Mouse (Mus musculus) heart, adult 11 months (tissue): ENCODE results near the gene Pitpnc1.

ENCODE experiments used
- DNase-seq: peaks from one replicate; pipeline ENCODE4 v3.0.0; 2022

Gene Pitpnc1

DNA sequence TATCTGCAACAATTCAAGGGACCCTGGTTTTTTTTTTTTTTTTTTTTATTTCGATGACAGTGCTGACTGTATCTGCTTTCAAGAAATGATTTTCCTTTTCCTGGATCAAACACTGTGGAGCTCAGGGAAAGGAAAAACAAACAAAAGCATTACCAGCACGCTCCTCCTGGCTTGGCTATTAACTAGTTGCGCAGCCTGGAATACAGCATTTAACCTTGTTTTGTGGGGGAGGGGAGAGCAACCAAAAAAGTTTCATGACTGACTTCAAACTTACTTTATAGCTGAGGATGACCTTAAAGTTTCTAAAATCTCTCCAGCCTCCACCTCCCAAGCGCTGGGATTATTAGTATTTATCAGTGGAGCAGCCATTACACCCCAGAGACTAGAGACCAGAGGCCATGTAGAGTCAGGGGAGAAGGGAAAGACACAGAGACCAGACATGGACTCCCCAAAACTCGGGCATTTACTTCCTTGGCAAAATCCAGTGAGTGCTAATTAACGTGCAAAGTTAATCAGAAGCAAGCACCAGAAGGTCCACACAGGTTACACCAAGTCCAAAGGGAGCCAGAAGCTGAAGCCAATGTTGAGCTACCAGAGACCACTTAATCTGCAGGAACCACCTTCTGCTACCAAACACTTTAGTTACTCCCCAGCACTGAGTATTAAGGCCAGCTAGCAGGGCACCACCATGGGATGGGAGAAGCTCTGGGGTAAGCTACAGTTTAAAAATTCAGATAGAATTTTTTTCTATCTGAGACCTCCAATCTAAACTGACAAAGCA lies 3.7 kb downstream of the Pitpnc1 start:
- no peak for DNase-seq

DNA sequence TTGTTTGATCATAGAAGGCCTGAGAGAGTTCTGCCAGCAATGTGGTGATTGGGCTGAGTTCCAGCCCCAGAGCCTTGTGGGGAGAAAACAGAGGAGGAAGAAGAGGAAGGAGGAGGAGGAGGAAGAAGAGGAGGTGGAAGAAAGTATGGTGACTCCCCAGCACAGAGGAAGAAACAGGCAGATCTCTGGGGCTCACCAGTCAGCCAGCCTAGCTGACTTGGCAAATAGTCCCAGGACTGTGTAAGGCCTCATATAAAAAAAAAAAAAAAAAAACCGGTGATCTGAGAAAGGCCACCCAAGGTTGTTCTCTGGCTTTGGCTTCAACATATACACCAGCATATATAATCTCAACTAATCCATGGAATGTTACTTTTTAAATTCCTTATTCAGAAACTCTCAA lies 4.5 kb downstream of the Pitpnc1 start:
- peak; percentile 85 for DNase-seq

DNA sequence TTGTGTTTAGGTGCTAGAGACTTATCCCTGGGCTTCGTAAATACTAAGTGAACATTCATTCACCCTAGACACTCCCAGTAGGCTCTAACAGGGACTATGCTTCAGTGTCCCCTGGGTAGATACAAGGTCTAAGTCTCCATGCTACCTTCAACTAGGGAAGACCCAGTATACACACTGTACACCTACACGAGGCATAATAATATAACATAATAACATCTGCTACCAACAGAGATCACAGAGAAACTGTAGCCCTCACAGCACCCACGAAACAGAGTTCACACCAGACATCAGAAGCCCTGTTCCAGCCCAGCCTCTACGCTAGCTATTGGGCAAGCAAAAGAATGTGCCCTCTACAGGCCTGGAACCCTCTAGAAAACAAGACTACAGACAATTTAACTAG lies 5.5 kb downstream of the Pitpnc1 start:
- no peak for DNase-seq

DNA sequence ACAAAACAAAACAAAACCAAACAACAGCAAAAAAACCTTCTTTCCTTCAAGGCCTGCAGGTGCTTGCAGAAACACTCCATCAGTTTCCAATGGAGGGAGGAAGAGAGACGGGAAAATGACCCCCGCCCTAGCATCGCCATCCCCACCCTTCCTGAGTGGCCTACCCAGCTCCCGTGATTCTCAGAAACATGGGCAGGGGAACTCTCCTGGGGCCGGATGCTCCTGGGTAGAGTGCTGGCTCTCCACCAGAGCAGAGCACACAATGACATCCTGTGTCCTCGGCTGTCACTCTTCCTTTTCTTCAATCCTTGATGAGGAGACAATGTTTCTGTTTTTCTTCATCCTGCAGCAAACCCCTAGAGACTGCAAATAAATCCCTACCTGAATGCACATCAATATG lies 6.4 kb downstream of the Pitpnc1 start:
- peak; percentile 96 for DNase-seq

DNA sequence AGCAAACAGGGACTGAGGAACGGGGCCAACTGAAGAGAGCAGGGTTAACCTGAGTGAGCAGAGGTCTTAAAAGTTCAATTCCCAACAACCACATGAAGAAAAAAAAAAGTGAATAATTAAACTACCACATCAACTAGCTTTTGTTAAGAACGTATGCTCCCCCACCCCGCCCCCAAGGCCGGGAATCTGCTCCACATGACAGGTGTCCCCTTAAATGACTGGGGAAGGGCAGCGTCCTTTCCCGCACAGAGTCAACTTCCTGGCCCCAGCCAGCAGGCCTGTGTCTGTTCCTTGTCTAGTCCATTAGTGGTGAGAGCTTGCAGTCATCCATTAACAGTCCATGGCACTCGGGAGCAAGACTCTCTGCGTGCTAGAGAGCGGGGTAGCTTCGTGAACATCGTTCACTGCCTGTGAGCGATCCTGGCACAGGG lies 7.2 kb downstream of the Pitpnc1 start:
- peak; percentile 85 for DNase-seq

DNA sequence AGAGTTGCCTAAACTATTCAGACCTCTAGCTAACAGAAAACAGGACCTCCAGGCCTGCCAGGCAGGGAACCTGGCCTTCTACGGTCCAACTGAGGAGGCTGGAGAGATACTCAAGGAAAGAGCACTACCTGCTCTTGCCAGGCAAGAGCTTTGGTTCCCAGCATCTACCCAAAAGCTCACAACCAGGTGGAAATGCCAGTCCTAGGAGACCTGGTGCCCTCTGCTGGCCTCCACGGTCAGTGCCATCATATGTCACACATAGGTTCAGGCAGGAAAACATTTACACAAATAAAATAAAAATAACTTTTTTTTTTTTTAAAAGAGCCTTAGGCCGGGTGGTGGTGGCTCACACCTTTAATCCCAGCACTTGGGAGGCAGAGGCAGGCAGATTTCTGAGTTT lies 8.0 kb downstream of the Pitpnc1 start:
- DNase-seq: no peak

DNA sequence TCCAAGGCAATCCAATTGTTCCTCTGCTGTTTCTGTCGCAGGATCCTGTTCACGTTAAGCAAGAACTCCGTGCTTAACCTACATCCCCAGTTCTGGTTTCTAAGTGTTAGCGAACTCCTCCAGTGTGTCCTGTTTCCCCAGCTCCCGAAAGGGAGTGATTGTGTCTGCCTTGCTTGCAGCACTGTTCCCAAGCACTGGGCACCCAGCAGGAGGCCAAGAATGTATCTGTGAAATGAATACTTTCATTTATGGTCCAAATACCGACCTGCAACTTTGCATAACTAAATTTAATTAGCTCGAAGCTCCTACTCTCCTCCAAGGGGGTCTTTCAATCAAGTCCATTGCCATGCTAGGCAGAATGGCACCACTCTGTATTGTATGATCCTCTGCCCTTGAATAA lies 10.7 kb downstream of the Pitpnc1 start:
- no peak for DNase-seq

DNA sequence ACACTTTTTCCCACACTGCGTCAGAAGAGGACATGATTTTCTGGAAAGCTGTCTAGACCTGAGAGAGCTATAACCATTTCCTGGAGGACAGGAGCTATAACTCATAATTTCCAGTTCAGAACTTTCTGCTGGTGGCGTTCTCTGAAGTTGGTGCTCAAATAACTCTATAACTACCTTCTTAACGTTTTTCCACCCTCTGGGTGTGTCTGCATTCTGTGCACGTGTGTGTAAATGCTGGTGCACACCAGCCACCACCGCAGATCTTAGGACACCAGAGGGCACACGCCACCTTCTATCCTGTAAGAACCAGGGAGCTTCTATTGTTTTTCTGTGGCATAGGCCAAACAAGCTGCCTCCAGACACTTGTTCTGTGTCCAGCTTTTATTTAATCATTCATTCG lies 11.5 kb downstream of the Pitpnc1 start:
- no peak for DNase-seq

DNA sequence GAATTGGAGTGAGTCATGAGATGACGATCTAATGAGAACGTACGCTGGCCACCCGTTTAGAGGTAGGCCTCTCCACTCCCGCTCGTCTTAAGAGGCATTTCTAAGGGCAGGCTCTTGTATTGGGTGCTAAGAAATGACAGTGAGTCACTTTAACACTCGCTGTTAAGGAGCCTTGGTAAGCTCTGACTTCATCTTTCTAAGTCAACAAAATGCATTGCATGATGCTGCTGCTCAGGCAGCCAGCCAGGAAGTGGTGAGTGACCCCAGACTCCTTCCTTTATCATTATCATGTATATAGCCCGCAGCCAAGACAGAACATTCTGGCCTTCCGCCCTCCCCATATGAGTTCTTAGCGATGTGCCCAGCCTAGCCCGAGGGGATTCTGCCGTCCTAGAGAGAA lies 12.2 kb downstream of the Pitpnc1 start:
- no peak for DNase-seq

DNA sequence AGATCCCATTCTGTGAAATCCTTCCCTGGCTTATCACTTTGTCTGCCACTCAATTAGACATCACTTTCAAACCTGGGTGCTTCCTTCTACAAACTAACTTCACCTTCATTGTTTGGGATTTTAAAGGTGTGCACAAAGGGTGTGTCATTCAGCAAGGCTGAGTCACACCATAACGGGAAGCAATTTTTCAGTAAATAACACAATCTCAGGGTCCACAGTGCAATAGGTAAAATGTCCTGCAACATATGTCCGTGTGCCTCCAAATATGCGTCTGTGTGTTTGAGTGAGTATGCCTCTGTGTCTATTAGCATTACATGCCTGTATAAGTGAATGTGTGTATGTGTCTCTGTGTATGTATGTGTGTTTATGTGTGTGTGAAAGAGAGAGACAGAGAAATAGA lies 13.2 kb downstream of the Pitpnc1 start:
- DNase-seq: no peak

DNA sequence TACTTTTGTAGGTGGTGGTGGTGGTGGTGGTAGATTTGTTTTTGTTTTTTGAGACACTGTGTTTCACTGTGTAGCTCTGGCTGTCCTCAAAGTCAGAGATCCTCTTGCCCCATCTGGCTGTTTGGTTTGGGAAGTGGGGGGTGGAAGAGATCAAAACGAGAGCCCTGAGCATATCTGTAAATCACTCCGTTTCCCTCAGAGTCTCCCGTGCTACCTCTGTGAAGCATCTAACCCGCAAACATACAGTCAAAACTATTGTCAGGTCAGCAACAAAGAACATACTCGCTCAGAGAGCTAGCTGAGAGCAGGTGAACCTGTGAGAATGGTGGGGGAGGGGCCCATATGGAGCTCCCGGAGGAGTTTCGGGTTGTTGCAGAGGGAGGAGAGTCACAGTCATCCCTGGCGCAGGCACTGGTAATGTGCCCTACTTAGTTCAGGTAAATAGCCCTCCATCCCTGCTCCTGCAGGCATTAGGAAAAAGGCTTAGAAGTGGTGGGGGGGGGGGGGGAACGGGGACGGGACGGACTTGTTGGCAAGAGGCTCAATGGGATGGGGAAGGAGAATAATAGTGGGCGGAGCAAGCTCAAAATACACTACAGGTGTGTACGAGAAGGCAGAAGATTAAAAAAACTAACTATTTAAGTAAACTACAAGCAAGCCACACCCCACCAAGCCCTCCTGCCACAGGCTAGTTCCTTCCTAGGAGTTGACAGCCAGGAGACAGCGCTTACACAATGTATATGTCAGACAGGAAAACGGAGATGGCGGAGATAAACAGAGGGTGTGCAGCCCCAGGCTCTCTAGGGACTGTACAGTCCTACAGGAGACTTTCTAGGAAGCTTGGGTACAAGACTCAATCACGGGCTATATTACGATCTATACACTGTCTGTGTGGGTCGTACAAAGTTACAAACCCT lies 15.7 kb downstream of the Pitpnc1 start:
- DNase-seq: no peak

DNA sequence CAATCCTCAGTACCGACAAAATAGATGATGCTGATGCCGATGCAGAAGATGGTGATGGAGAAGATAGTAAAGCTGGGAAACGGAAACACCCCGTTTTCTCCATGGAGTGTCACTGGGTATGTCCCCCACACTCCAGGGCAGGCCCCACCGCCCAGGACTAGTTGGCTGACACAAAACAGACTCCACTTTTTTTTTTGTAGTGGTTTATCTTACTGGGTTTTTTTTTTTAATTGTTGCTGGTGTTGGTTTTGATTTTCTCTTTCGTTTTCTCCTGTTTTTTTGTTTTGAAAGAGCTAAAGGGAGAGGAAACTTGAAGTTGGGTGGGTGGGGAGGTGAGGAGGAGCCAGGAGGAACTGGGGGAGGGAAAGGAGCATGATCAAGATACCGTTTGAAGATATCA lies 18.4 kb downstream of the Pitpnc1 start:
- DNase-seq: no peak

DNA sequence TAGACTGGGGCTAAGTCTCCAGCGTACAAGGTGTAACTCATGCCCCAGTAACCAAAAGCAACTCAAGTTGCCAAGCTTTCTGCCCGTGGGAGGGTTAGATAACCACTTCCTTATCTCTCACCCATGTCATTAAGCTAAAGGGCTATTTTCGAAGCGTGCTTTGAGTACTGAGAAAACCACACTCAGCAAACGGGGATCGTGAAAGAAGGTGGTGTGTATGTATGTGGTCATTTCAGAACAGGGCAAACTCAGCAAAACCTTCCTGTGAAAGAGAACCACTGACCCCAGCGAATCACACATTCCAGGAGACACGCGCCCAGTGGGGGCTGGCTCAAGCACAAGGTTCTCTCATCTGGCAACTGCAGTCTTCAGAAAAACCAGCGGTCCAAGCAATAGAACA lies 19.4 kb downstream of the Pitpnc1 start:
- peak; percentile 95 for DNase-seq

DNA sequence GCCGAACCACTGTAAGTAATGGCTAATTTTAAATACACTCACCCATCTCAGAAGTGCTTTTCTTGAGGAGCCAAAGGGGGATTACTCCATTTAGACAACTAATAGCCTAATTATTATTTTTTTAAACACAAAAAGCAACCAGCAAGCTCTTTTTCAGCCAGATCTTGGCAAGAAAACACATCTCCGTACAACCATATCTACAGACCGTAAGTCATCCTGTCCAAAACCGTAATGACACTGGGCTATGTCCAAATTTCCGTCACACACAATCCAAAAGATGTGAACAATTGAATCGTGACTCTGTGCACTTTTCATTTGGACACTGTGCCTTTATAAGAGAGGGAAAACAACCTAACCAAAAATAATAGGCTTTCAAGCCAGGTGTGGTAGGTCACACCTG lies 20.4 kb downstream of the Pitpnc1 start:
- peak; percentile 94 for DNase-seq

DNA sequence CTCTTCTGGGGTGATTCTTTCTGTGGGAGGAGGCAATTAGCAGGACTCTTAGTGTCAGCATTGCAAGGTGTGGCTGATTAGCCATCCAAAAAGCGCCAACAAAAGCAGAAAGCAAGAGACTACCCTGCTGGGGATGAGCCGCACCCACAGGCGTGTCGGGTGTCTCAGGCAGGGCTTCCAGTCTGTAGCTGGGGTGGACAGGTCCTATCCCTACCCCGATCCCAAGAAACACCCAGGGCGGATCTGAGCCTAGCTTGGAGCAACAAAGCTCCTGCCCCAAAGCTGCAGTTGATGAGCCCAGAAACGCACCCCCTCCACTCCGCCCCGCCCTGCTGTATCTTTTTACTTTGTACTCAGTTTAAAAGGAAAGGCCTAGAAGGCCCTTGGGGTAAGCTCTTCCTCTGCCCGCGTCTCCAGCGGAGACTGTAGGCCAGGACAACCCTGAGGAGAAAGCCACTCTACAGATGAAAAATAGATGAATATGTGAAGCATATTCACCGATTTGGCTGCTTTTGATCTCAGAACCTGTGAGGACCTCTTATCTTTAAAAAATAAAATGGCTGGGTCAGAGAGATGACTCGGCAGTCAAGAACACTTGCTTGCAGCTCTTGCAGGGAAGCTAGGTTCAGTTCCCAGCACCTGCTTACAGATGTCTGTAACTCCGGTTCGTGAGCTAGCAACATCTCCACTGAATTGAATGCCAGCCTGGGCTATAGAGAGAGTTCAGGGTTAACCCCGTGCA lies 21.2 kb downstream of the Pitpnc1 start:
- DNase-seq: peak; percentile 97

DNA sequence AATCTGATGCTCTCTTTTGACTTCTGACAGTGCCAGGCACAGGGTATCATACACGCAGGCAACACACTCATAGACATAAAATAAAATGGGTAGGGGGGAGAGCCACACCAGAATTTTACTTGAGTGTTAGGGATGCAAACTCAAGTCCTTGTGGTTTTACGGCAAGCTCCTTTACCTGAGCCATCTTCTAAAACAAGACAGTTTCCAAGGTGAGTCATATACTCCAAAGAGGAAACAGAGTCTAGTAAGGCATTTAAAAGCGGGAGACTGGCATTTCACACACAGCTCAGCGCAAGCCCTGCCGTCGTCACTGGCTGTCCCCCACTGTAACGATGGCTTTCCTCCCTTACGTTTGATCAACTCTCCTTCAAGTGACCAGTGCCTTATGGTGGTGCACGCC lies 22.6 kb downstream of the Pitpnc1 start:
- DNase-seq: no peak

DNA sequence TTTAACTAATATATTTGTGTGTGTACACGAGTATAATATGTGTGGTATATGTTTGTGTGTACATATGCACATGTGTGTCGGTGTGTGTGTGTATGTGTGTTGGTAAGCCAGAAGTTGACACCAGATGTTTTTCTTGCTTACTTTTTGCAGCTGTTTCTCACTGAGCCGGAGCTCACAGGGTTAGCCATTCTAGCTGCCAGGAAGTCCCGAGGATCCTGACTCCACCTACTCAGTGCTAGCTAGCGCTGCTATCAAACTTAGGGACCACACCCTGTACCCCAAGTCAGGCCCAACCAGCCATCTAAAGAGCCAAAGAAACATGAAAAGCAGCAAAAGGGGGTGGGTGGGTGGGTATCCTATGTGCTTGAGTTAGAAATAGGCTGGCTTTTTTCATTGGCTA lies 23.1 kb downstream of the Pitpnc1 start:
- DNase-seq: peak; percentile 97

DNA sequence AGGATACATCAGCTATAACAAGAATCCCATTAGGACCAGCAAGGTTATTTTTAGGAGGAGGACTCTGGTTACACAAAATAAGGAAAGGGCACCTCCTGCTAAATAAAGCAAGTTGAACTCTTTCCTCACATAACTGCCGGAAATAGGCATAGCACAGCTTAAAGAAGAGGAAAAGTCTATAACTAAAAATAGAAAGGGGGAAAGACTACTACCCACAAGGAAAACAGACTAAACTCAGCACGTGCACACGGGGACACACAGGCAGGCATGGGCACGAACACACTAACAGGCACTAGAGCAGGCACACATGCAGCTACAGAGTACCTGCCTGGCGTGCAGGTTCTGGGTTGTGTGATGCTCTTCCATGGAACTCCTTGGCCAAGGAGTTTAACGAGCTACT lies 23.8 kb downstream of the Pitpnc1 start:
- DNase-seq: no peak

DNA sequence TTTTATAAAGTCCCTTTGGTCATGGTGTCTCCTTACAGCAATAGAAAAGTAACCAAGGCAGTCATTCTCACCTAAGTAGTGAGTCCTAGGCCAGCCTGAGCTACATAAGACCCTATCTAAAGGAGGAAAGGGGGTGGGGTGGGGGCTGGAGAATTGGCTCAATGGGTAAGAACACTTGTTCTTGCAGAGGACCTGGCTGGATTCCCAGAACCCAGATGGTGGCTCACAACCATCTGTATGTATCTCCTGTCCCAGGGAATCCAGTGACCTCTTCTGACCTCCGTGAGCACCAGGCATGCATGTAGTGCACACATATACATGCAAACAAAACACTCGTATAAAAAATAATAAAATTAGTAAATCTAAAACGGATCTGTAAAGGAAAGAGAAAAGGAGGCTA lies 24.8 kb downstream of the Pitpnc1 start:
- DNase-seq: peak; percentile 95

DNA sequence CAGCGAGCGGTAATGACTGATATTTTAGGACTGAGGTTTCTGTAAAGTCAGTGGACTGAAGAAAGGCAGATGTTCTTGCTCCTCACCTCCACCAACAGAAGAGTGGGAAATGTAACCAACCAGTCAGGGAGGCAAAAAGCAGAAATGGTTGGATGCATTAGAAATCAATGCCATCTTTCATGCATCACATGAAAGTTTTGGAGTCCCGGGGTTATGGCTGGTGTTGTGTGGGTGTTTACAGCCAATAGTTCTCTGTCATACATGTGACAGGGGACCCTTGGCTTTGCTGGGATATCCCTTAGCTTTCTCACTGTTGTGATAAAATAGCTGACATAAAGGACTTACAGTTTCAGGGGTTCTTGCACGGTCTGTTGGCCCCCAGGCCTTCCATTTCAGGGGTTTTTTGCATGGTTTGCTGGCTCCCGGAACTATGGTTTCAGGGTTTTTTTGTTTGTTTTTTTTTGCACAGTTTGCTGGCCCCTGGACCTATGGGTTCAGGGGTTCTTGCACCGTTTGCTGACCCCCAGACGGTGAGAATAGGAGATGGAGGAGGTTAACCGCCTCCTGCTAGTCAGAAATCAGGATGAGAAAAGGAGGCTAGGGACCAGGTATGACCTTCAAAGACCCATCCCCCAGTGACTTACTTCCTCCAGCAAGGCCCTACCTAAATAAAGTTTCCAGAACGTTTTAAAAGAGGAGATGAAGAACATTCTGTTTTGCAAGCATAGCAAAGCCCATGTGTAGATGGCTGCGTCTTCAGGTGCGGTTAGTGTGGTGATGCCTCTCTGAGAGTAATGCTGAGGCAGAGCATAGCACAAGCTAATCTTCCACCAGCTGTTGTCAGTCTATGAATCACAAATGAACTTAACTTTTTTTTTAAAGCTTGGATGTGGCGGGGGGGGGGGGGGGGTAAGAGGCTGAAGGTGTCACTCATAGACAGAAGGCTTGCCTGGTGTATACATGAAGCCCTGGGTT lies 27.1 kb downstream of the Pitpnc1 start:
- DNase-seq: no peak

DNA sequence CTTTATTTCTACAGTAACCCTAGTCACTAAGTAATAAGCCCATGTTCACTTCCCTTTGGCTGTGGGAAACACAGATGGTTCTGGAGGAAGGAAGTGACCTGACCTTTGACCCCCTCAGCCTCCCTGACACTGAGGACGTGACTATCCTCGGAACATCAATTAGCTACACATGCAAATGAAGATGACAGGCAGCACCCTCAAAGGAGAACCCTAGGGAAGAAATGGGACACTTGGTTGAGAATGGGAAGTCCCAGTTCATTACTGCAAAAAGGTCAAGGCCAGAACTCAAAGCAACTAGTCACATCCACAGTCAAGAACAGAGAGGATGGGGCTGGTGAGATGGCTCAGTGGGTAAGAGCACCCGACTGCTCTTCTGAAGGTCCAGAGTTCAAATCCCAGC lies 29.4 kb downstream of the Pitpnc1 start:
- peak; percentile 93 for DNase-seq

DNA sequence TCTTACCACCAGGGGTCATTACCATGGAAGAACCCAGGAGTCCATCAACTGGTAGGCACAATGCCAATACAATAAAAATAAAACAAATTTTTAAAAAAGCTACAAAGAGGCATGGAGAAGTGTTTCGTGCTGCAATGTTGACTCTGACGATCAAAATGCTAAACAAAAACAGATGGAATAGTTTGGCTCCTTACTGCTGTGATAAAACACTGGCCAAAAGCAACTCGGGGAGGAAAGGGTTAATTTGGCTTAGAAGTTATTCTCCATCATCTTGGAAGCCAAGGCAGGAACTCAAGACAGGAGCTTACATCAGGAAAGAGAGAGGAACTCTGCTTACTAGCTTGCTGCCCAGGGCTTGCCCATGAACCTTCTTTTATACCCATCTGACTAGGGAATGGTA lies 32.4 kb downstream of the Pitpnc1 start:
- DNase-seq: no peak
